Mouse (Mus musculus) adrenal gland, adult (tissue): ENCODE results near the gene Pappa2.
A peak's percentile ranks its signal among the peaks of the same experiment; 100 is the strongest.

Source experiments
- DNase-seq, 2 experiments: peaks; one replicate each; pipeline ENCODE4 v3.0.0; 2022 to 2023; ENCODE audit warnings: low spot score in 1 of 2; ENCODE audit not compliant: inconsistent age in 2 of 2

Pappa2 gene

GRCm38 (mm10) chr1:158980390-158980789, at the start of gene Pappa2:
Gene Pappa2, minus strand, starts transcription at chr1:158980490.
- no peak for DNase-seq

GRCm38 (mm10) chr1:159029106-159029505, 48.8 kb upstream of the Pappa2 start:
- no peak for DNase-seq

GRCm38 (mm10) chr1:159014940-159015660, 34.8 kb upstream of the Pappa2 start:
- DNase-seq = no peak

GRCm38 (mm10) chr1:158987042-158987441, 6.8 kb upstream of the Pappa2 start:
- DNase-seq = no peak

- DNase-seq = no peak
These were observed 17.9 kb downstream of the Pappa2 start for GRCm38 (mm10) chr1:158962340-158962739.

- no peak for DNase-seq
These were observed 19.3 kb downstream of the Pappa2 start for GRCm38 (mm10) chr1:158960984-158961383.

GRCm38 (mm10) chr1:158960549-158960948, 19.7 kb downstream of the Pappa2 start:
- no peak for DNase-seq

GRCm38 (mm10) chr1:158956361-158956760, 23.9 kb downstream of the Pappa2 start:
- DNase-seq = no peak

- no peak for DNase-seq
These were observed 25.5 kb downstream of the Pappa2 start for GRCm38 (mm10) chr1:158954785-158955184.

GRCm38 (mm10) chr1:158953479-158954207, 26.6 kb downstream of the Pappa2 start:
- DNase-seq = peak; percentile 67 to 93

GRCm38 (mm10) chr1:158949041-158949440, 31.2 kb downstream of the Pappa2 start:
- peak in 1 of 2 experiments; percentile 33 for DNase-seq

- DNase-seq = peak; percentile 63 to 86
These were observed 32.1 kb downstream of the Pappa2 start for GRCm38 (mm10) chr1:158947981-158948735.

- DNase-seq = no peak
These were observed 35.4 kb downstream of the Pappa2 start for GRCm38 (mm10) chr1:158944936-158945335.

- DNase-seq = no peak
These were observed 37.4 kb downstream of the Pappa2 start for GRCm38 (mm10) chr1:158942864-158943263.

GRCm38 (mm10) chr1:158940966-158941365, 39.3 kb downstream of the Pappa2 start:
- DNase-seq = no peak

- no peak for DNase-seq
These were observed 45.8 kb downstream of the Pappa2 start for GRCm38 (mm10) chr1:158934447-158934846.

GRCm38 (mm10) chr1:158931202-158931827, 49.0 kb downstream of the Pappa2 start:
- DNase-seq = no peak

GRCm38 (mm10) chr1:158929369-158929768, 50.9 kb downstream of the Pappa2 start:
- no peak for DNase-seq

- no peak for DNase-seq
These were observed 59.8 kb downstream of the Pappa2 start for GRCm38 (mm10) chr1:158920451-158920850.

- DNase-seq = no peak
These were observed 61.4 kb downstream of the Pappa2 start for GRCm38 (mm10) chr1:158918890-158919289.

- peak; percentile 35 to 41 for DNase-seq
These were observed 63.2 kb downstream of the Pappa2 start for GRCm38 (mm10) chr1:158917067-158917466.
